Mouse (Mus musculus): ENCODE results near the gene Itsn1.

Gene Itsn1

DNA sequence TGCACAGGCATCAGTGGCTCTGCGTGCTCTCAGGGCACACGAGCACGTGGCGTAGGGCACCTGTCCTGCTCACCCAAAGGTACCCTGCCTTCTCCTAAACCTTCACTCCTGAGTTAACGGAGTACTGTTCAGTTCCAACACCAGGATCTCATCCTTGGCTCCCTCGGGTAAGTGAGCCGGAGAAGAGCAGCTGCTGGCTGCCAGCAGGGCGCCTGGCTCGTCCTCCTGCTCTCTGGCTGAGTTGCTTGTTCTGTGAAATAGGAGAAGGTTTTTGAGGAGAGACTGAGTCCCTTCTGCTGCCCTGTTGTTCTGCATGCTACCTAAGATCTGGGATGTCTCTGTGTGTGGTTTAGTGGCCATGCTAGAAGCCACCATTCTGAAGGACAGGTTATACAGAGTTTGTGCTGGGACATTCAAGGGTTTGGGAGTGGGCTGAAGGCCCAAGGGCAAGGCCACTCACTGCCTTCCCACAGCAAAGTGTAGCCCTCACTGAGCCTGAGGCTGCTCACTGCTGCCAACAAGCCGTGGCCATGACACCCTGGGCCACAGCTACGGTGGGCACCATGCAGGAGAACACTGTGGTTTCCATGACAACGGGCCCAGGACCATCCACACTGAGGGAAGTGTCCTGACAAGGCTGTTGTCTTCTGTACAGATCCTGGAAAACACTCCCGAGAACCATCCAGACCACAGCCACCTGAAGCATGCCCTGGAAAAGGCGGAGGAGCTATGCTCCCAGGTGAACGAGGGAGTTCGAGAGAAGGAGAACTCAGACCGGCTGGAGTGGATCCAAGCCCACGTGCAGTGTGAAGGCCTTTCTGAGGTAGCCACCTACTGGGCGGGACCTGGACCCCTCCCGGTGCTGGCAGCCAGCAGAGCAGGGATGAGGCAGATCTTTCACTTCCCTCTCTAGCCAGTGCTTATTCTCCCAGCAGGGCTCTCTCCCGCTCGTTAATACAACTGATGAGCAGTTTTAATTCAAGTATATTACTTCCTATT lies 170.1 kb downstream of the Itsn1 start:
- in situ Hi-C loops (cut with MboI; ENCODE audit: low sequenced_read_pairs) = no loop called here

DNA sequence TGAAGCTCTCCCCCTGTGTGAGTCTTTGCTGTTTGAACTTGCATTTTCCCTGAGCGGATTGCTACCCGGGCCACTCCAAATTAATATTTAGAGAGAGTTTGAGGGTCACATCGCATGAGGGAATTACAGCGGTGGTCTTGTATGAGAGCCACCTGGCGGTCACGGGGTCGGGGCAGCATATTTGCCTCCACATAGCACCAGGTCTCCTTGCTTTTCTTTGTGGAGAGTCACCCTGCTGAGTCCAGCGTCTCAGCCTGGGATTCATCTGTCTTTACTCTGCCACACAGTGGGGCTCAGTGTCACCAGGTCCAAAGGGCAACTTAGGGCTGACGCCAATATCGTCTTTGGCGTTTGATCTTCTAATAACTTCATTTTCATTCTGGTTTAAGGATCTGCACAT lies 171.2 kb downstream of the Itsn1 start:
- in situ Hi-C loops (cut with MboI; ENCODE audit: low sequenced_read_pairs) = no loop called here

DNA sequence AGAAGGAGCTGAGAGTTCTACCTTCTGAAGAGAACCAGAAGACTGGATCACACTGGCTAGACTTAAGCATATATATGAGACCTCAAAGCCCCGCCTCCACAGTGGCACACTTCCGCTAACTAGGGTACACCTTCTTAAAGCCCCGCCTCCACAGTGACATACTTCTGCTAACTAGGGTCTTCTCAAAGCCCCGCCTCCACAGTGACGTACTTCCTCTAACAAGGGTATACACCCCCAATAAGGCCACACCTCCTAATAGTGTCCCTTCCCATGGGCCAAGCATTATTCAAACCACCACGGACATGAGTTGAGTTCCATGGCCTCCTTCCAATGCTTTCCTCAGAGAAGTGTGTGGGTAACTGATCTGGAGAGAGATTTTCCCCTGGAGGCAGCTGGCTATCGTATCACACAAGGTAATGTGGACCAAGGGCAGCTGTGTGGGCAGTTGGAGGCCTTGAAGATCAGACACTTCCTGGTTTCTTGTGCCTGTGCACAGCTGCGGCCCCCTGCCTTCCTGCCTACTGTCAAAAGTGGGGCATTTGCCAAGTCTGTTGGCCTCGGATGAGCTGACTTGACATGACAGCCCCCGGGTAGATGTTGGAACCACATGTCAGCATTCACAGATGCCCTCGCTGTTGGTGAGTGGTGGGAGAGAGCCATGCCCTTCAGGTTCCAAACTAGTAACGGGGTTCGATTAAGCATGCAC lies 174.9 kb downstream of the Itsn1 start:
- in situ Hi-C loops (cut with MboI; ENCODE audit: low sequenced_read_pairs) = no loop called here

DNA sequence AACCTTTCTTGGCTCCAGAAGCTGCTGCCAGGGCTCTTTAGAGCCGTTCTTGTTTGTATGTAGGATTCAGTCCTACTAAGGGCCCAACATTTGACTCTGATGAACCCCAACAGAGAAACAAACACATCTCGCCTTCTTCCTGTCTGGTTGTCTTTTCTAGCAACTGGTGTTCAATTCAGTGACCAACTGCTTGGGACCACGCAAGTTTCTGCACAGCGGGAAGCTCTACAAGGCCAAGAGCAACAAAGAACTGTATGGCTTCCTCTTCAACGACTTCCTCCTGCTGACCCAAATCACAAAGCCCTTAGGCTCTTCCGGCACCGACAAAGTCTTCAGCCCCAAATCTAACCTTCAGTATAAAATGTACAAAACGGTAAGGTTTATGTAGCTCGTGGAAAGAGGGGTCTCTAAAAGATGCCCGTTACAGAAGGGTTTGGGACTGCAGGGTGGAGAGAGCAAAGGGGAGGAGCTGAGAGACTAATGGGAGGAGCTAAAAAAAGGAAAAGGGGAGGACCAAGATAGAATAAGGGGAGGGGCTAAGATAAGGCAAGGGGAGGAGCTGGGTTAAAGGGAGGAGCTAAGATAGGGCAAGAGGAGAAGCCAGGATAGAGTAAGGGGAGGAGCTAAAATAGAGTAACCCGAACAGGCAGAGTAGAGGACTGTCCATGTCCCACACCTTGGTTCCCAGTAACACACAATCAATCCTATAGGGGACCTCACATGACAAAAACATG lies 176.2 kb downstream of the Itsn1 start:
- in situ Hi-C loops (cut with MboI; ENCODE audit: low sequenced_read_pairs) = no loop called here

DNA sequence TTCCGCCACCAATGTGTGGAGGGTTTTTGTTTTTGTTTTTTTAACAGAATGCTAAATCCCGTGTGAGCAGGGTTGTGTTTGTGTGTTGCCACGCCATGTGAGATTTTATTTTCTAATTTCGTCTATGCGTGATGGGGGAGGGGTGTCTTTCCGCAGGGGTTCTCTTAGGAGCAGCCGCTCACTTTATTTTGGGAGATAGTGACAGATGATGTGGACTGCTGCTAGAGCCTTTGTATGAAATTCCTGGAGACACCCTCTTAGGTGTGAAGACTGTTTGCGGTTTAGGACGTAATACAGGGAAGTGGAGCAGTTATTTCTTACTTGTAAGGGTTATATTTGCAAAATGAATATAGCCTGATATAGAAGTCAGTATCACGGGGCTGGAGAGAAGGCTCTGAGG lies 176.9 kb downstream of the Itsn1 start:
- in situ Hi-C loops (cut with MboI; ENCODE audit: low sequenced_read_pairs) = no loop called here

DNA sequence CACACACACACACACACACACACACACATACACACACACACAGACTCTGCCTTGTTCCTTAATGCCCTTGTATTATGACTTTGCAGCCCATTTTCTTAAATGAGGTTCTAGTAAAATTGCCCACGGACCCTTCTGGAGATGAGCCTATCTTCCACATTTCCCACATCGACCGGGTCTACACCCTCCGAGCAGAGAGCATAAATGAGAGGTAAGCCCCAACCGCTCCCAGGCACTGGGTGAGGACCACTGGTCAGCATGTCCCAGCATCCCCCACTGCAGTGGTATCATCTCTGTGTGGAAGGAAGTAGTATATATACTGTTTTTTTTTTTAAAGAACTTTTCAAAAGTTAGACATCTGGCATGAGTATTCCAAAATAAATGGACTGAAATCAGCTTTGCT lies 177.6 kb downstream of the Itsn1 start:
- in situ Hi-C loops (cut with MboI; ENCODE audit: low sequenced_read_pairs) = no loop called here

DNA sequence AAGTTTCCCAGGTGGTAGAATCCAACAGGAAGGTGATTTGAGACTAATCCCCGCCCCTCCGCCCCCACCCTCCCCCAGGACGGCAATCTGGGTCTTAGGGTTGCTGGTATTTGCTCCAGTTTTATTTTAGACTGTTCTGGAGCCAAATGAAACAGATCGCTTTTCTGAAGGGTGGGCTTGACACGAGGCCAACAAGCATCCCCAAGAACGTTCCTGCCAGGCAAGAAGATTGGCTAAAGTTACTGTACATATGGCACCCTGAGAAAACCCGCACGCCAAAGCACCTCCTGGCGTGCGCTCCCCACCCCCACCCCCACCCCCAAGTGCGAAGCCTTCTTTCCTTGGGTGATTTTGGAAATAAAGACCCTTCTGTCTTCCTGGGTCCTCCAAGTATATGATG lies 178.1 kb downstream of the Itsn1 start:
- in situ Hi-C loops (cut with MboI; ENCODE audit: low sequenced_read_pairs) = no loop called here

DNA sequence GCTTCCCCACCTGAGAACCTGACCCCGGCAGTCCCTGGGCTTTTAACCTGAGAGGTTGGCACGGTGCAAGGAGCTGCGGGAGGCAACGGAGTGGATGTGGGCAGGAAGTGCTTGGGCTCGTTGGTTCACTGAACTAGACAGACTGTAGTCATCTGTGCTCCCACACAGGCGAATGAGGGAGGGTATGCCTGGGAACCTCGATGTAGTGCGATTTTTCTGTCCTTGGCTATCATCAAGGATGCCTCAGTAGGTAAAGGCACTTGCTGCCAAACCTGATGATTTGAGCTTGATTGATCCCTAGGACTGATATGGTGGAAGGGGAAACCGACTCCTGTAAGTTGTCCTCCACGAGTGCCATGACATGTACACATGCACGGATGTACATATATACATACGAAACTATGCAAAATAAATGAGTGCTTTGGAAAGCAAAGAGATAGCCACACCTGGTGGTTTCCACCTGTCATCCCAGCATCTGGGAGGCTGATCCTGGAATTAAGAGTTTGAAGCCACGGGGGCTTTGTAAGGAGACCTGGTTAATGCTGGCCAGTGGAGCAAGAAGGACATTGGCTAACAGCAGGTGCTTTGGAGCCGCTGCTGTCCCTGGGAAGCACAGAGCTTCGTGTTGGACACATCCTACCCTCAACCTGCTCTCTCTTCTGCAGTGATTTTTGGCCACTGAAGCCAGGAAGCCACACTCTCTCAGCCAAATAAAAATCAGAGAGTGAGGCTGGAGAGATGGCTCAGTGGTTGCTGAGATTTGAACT lies 180.7 kb downstream of the Itsn1 start:
- in situ Hi-C loops (cut with MboI; ENCODE audit: low sequenced_read_pairs) = loop anchor here (10.0 kb wide), 1 partner anchor 185 kb away; the partner anchor contains the start of genes Cryzl1 and Itsn1

DNA sequence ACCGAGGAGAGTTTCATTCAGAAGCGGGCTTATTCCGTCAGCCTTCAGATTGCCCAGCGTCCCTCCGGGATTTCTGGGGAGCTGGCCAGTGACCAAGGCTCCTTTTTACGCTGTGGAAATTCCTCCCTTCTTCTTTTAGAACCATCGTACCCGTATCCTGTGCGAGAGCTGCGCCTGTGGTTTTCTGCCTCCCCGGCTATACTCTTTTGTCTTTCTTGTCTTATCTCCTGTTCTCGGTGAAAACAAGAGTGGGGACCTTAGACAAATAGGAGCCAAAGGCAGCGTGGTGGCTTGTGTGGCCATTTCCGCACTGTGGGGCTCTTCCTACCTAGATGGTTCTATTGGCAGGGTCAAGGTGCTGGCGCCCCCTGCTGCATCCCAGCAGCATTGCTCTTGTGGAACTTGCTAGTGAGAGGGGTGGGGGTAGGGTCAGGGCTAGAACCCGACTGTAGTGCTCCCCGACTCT lies 188.6 kb downstream of the Itsn1 start:
- in situ Hi-C loops (cut with MboI; ENCODE audit: low sequenced_read_pairs) = loop anchor here (10.0 kb wide), 1 partner anchor 193 kb away; the partner anchor contains the start of genes Cryzl1 and Itsn1

DNA sequence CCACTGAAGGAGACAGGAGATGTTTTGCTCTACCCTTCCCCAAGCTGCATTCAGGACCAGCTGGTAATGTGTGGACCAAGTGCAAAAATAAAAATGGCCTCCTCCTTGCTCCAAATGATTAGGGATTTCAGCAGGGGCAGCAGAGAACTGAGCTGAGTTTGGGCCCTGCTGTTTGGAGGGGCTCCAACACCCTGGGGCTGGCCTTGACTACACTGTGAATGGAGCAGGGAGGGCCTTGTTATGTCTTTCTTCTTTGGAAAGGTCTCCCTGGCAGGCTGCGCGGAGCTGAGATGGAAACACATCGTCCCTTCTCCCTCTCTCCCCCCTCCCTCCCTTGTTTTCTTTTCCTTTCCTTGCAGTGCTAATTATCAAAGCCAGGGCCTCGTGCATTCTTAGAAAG lies 189.4 kb downstream of the Itsn1 start:
- in situ Hi-C loops (cut with MboI; ENCODE audit: low sequenced_read_pairs) = loop anchor here (10.0 kb wide), 1 partner anchor 194 kb away; the partner anchor contains the start of genes Cryzl1 and Itsn1

DNA sequence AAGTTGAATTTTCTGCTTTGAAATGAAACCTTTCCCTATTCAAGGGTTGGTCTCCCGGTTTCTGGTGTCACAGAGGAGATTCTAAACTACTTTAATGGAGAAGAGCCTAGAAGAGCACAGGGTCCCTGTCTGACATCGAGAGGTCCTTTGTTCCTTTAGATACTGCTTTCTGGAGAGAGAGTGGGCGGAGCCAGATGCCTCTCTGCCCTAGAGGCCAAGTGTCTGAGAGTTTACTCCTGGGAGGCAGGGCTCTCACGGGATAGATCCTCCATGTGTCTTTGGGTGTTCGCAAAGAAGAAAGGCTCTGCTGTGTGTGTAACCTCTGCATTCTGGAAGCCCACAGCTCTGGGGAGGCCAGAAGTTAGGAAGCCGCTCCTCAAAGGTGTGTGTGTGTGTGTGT lies 190.0 kb downstream of the Itsn1 start:
- in situ Hi-C loops (cut with MboI; ENCODE audit: low sequenced_read_pairs) = loop anchor here (10.0 kb wide), 1 partner anchor 194 kb away; the partner anchor contains the start of genes Cryzl1 and Itsn1

DNA sequence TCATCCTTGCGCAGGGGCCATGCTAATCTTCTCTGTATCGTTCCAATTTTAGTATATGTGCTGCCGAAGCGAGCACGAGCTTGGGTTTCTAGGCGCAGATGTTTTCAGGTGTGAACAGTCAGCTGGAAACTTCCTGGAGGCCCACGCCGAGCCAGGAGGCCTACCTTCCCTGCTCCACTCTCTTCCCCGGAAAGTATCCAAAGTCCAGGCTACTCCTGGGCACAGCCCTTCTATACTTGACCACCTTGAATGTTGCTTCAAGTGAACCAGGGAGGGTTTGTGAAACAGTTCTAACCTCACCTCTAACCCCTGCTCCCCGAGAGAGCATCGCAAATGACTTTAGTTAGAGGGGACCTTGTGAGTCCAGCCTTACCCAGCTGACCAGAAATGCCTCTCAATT lies 192.3 kb downstream of the Itsn1 start:
- in situ Hi-C loops (cut with MboI; ENCODE audit: low sequenced_read_pairs) = no loop called here

DNA sequence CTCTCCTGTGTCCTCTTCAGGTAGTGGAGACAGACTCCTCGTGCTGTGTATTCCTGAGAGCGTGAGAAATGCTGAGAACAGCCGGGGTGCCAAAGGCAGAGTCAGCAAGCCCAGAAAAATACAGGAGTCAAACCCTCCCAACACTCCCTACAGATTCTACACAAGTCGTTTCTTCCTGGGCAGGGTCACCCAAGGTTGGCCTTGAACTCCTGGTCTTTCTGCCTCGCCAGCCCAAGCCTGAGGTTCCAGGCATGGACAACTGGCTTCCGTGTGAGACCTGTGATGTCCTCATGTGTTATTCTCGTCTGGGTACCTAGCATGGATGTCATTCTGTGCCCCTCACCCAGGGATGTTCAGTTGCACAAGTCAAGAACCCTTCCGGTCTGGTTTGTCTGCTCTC lies 193.9 kb downstream of the Itsn1 start:
- in situ Hi-C loops (cut with MboI; ENCODE audit: low sequenced_read_pairs) = no loop called here

DNA sequence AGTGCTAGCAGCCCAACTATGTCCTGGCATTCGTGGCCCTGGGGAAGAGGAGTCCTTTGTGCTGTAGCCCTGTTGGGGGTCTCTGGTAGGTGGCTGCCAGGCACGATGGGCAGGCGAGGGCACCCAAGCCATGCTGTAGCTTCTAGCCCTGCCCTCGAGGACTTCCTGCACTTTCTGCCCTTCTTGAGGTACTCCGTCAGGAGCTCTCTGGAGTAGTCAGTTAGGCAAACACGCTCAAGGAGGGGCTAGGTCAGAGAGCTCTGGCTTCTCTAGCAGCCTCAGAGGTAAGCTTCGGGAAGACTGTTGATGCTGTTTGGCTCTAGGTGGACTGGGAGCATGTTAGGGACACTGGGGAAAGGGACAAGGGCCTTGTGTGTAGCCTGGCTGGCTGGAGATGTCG lies 195.3 kb downstream of the Itsn1 start:
- in situ Hi-C loops (cut with MboI; ENCODE audit: low sequenced_read_pairs) = no loop called here

DNA sequence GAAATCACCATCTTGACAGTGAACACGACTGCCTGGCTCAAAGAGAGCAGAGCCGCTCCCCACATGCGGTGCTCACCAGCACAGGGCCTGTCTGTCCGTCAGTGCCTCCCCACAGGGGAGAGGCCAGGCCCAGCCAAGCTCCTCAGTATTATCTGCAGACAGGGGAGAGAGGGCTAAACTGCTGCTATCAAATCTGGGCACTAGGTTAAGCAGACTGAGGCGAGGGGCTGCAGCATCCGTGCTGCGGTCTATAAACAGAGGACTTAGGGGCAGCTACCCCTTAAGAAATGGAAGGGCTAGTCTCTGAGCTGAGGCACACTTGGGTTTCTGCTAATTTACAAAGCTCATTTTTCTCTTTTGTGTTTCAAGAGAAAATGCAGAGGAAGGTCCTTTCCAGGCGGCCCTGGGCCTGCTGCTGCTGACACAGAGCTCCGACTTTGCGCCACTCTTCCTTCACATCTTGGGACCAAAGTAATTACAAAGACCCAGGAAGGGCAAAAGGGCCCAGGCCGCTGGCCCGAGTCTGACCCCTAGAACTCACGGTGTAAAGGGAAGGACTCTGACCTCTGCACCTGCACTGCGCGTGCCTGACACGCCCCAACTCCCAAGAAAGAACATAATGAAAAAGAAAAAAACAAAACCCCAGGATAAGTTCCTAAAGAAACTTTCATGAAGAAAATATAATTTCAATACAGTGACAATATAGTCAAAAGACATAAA lies 199.0 kb downstream of the Itsn1 start:
- in situ Hi-C loops (cut with MboI; ENCODE audit: low sequenced_read_pairs) = loop anchor here (25.0 kb wide), 1 partner anchor 534 kb away; the partner anchor contains the start of gene Rcan1

DNA sequence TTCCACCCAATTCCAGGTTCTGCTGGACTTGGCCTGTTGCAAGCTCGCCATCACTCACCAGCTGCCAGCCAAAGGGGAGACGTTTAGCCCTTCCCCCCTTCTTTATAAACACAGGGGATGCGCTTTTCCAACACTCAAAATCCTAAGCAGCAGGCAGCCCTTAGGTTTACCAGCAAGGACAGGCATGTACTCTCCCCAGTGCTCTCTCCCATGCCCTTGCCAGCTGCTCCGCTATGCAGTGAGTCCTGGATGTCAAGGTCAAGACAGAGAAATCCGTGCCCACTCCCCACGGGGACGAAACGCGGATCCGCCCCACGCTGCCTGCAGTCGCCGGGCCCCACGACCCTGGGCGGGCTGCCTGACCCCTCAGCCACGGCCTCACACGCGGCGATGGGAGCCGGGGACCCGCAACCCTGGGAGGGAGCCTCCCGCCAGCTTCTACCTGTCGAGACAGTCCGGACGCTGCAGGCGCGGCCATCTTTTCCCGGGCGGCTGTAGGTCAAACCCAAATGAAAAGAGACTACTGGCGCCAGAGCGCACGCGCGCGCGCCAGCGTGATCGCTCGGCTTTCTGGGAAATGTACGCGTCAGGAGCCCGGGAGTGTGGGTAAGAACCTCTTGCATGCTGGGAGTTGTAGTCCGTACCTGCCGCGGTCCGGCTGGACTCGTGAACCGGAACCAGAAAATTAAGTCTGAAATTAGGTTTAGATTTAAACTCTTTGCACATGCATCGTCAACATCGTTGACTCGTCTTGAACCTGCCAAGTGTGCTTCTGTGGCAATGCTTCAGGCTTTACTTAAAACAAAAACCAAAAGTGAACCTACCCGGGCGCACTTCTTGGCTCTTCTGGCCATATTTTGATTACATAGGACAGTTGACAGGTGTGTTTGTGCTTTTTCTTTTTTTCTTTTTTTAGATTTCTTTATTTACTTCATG lies 202.3 kb downstream of the Itsn1 start:
- in situ Hi-C loops (cut with MboI; ENCODE audit: low sequenced_read_pairs) = loop anchor here (25.0 kb wide), 1 partner anchor 531 kb away; the partner anchor contains the start of gene Rcan1

DNA sequence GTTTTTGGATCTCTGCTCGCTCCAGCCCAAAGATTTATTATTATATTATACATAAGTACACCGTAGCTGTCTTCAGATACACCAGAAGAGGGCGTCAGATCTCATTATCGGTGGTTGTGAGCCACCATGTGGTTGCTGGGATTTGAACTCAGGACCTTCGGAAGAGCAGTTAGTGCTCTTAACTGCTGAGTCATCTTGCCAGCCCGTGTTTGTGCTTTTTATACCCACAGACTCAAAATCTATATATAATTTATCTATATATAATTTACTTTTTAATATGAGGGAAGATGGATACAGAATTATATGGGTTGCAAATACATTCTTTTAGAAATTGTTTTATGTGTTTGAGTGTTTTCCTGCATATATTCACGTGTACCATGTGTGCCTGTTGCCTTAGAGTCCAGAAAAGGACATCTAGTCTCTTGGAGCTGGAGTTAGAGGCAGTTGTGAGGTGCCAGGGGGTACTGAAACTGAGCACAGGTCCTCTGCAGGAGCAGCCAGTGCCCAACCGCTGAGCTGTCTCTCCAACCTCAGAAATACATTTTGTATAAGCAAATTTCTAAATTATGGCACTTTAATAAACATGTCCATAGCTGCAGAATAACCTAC lies 203.1 kb downstream of the Itsn1 start:
- in situ Hi-C loops (cut with MboI; ENCODE audit: low sequenced_read_pairs) = loop anchor here (25.0 kb wide), 1 partner anchor 530 kb away; the partner anchor contains the start of gene Rcan1

Measured in CH12F3 (cell line).